Mouse (Mus musculus) neural tube, embryonic 15.5 days (tissue): ENCODE measurements around the gene Ngdn. TPM values are rescaled to one million over a fixed set of nuclear protein-coding genes. Genes with fewer than 3 reads are reported as not detected.

Experiments used
- ATAC-seq: fragments of 200-750 bp; cut with Nextera tagmentation; 2 replicates; pipeline ENCODE4 v1.8.0; 2017; ENCODE audit warnings: mild to moderate bottlenecking, moderate TSS enrichment, moderate library complexity; ENCODE audit not compliant: low FRiP score
- H3K27ac ChIP-seq: fragments of 300-500 bp; sonication (generic); replicated peaks from 2 replicates; pipeline ENCODE4 v1.5.1; 2015; ENCODE audit warnings: mild to moderate bottlenecking, inconsistent platforms
- H3K27me3 ChIP-seq: fragments of 300-500 bp; sonication (generic); replicated peaks from 2 replicates; pipeline ENCODE4 v1.6.1; 2015; ENCODE audit warnings: inconsistent platforms
- H3K36me3 ChIP-seq: fragments of 300-500 bp; sonication (generic); 2 replicates; pipeline ENCODE4 v1.6.1; 2015; ENCODE audit warnings: inconsistent platforms
- H3K4me1 ChIP-seq: fragments of 300-500 bp; sonication (generic); 2 replicates; pipeline ENCODE4 v1.6.1; 2015; ENCODE audit warnings: inconsistent platforms
- H3K4me2 ChIP-seq: fragments of 300-500 bp; sonication (generic); 2 replicates; pipeline ENCODE4 v1.6.1; 2015; ENCODE audit warnings: inconsistent platforms, mild to moderate bottlenecking, moderate library complexity
- H3K4me3 ChIP-seq: fragments of 300-500 bp; sonication (generic); replicated peaks from 2 replicates; pipeline ENCODE4 v1.5.1; 2015; ENCODE audit warnings: mild to moderate bottlenecking, inconsistent platforms
- H3K9ac ChIP-seq: fragments of 300-500 bp; sonication (generic); replicated peaks from 2 replicates; pipeline ENCODE4 v1.6.1; 2015; ENCODE audit warnings: mild to moderate bottlenecking, inconsistent platforms
- H3K9me3 ChIP-seq: fragments of 300-500 bp; sonication (generic); replicated peaks from 2 replicates; pipeline ENCODE4 v1.6.1; 2016; ENCODE audit warnings: inconsistent platforms
- WGBS: fragments of 180-500 bp; shearing (Covaris S2); methylation state at CpG from one replicate; pipeline ENCODE4 v1.1.7; 2015; ENCODE audit warnings: mixed read lengths; 5-methylcytosine and 5-hydroxymethylcytosine counted together
- polyA plus RNA-seq: library from polyadenylated mRNA; unstranded; fragments of >200 nt; fragmentation: Nextera tagmentation; extraction: Ambion mirVana; gene quantifications from 2 replicates; pipeline ENCODE4 v1.2.1, GENCODE M21; 2015

Gene Ngdn
- polyA plus RNA-seq, 1 experiment from 2014 or later: 47.6 TPM

GRCm38 (mm10) chr14:55047971-55048531 lies 32.8 kb downstream of the Ngdn start:
- no peaks in the 10 kb centered on the region for H3K36me3 ChIP-seq
- H3K4me3 ChIP-seq: no peak overlapping the region
- no peak overlapping the region for H3K9ac ChIP-seq
- H3K9me3 ChIP-seq: no peaks in the 10 kb centered on the region
- no peak overlapping the region for H3K27ac ChIP-seq
- no peak for ATAC-seq
- H3K27me3 ChIP-seq: no peaks in the 10 kb centered on the region
- peaks cover 7% of the 10 kb centered on the region for H3K4me1 ChIP-seq
- no peak overlapping the region for H3K4me2 ChIP-seq
- WGBS: 77% methylated on average over 2 of the region's 2 CpGs

- Histone ChIP-seq H3K4me3 (0 out of 2 replicates have a peak overlapping the region, but pooled peaks have one; percentile 9), H3K4me2 (peak overlapping the region; percentile 55), H3K27ac (peak overlapping the region; percentile 95), H3K4me1 (peaks cover 48% of the 10 kb centered on the region), H3K27me3 (no peaks in the 10 kb centered on the region), H3K36me3 (no peaks in the 10 kb centered on the region), H3K9me3 (no peaks in the 10 kb centered on the region), H3K9ac (no peak overlapping the region)
- WGBS: 32% methylated on average over 9 of the region's 9 CpGs
- peak; percentile 48 for ATAC-seq
Measured at GRCm38 (mm10) chr14:55052496-55052895, 37.2 kb downstream of the Ngdn start.

DNA sequence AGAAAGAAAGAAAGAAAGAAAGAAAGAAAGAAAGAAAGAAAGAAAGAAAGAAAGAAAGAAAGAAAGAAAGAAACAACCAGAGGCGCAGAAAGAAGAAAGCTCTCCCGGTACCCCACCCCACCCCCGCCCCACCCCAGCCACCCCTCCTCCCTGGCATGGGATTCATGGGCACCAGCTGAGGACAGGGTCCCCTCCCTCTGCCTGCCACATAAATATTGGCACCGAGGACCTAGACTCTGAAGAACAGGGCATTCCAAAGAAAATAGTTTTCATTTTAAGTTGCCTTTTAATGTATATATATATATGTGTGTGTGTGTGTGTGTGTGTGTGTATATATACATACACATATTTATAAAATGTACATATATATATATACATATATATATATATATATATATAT lies 37.8 kb downstream of the Ngdn start:
- 38% methylated on average over 4 of the region's 4 CpGs for WGBS
- Histone ChIP-seq H3K27me3 (no peaks in the 10 kb centered on the region), H3K9me3 (no peaks in the 10 kb centered on the region), H3K9ac (no peak overlapping the region), H3K4me1 (peaks cover 54% of the 10 kb centered on the region), H3K4me3 (peak overlapping the region; percentile 9; the same call in 1 of the 2 replicates), H3K4me2 (peak overlapping the region; percentile 55), H3K36me3 (no peaks in the 10 kb centered on the region), H3K27ac (peak overlapping the region; percentile 95)
- no peak for ATAC-seq

GRCm38 (mm10) chr14:55053708-55054190 lies 38.5 kb downstream of the Ngdn start:
- H3K4me3 ChIP-seq: peak overlapping the region; percentile 40
- peak overlapping the region; percentile 95 for H3K27ac ChIP-seq
- 46% methylated on average over 17 of the region's 17 CpGs for WGBS
- H3K27me3 ChIP-seq: no peaks in the 10 kb centered on the region
- H3K9ac ChIP-seq: peak overlapping the region; percentile 45
- H3K4me1 ChIP-seq: peaks cover 61% of the 10 kb centered on the region
- peak; percentile 86 for ATAC-seq
- no peaks in the 10 kb centered on the region for H3K36me3 ChIP-seq
- peak overlapping the region; percentile 55 for H3K4me2 ChIP-seq
- no peaks in the 10 kb centered on the region for H3K9me3 ChIP-seq

GRCm38 (mm10) chr14:55054191-55054749 lies 39.0 kb downstream of the Ngdn start:
- no peaks in the 10 kb centered on the region for H3K36me3 ChIP-seq
- peaks cover 66% of the 10 kb centered on the region for H3K4me1 ChIP-seq
- H3K4me3 ChIP-seq: peak overlapping the region; percentile 40
- peak overlapping the region; percentile 95 for H3K27ac ChIP-seq
- H3K9ac ChIP-seq: peak overlapping the region; percentile 45
- peak overlapping the region; percentile 55 for H3K4me2 ChIP-seq
- H3K9me3 ChIP-seq: no peaks in the 10 kb centered on the region
- H3K27me3 ChIP-seq: no peaks in the 10 kb centered on the region
- ATAC-seq: peak; percentile 51
- WGBS: 46% methylated on average over 10 of the region's 10 CpGs

DNA sequence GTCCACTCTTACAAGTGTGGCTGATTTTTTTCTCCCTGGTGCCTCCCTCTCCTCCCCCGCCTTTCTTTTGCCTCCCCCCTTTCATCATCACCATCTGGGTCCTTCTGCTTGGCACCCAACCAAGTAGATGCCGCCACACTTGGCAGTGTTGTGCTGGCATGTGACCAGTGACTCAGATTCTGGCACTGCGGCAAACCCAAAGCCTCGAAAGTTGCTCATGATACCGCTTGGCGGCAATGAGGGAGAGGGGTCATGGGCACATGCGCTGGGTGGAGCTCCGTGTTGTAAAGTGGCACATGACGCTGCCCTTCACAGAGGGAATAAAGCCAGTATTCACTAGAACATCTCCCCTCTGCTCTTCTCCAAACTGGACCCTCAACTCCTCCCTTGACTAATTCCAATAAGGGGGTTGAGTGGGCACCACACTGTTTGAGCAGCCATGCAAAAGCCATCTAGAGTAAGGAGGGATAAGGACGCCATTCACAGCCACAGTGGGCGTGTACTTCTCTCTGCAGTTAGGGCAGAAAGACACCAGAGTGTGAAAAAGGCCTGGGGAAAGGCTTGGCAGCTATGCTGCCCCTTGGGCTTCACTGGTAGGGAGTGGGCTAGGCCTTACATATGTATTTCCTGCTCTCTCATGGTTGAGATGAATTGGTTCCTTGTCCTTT lies 40.0 kb downstream of the Ngdn start:
- Histone ChIP-seq H3K36me3 (no peaks in the 10 kb centered on the region), H3K4me3 (peak overlapping the region; percentile 40), H3K4me1 (peaks cover 74% of the 10 kb centered on the region), H3K27ac (peak overlapping the region; percentile 95), H3K9ac (peak overlapping the region; percentile 45; the same call in 1 of the 2 replicates), H3K9me3 (no peaks in the 10 kb centered on the region), H3K27me3 (no peaks in the 10 kb centered on the region), H3K4me2 (peak overlapping the region; percentile 55)
- WGBS: 49% methylated on average over 11 of the region's 11 CpGs
- peak; percentile 51 for ATAC-seq

DNA sequence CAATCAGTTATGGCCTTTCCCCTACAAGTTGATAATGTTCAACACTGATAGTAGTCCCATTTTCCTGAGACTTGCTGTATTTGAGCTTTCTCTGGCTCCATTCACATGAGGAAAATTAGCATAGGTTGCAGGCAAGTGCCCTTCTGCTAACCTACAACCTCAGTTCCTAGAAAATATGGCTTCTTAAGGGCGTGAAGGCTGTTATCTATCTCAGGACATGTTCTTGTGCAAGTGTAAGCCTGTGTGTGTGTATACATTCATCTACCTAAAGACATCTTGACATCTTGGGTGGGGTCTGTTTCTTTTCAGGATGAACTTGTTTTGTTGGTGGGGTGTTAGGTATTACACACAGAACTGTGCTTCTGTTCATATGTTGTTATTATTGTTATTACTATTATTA lies 43.8 kb downstream of the Ngdn start:
- H3K9me3 ChIP-seq: no peaks in the 10 kb centered on the region
- H3K4me2 ChIP-seq: peak overlapping the region; percentile 55
- H3K36me3 ChIP-seq: peaks cover 16% of the 10 kb centered on the region
- no peak for ATAC-seq
- H3K9ac ChIP-seq: no peak overlapping the region
- H3K4me3 ChIP-seq: no peak overlapping the region
- 0 out of 2 replicates have a peak overlapping the region, but pooled peaks have one; percentile 18 for H3K27ac ChIP-seq
- peaks cover 94% of the 10 kb centered on the region for H3K4me1 ChIP-seq
- 73% methylated on average over 1 of the region's 1 CpGs for WGBS
- no peaks in the 10 kb centered on the region for H3K27me3 ChIP-seq

- H3K27ac ChIP-seq: peak overlapping the region; percentile 18; the same call in 1 of the 2 replicates
- ATAC-seq: no peak
- H3K27me3 ChIP-seq: no peaks in the 10 kb centered on the region
- 73% methylated on average over 5 of the region's 5 CpGs for WGBS
- H3K36me3 ChIP-seq: peaks cover 24% of the 10 kb centered on the region
- no peak overlapping the region for H3K9ac ChIP-seq
- peaks cover 88% of the 10 kb centered on the region for H3K4me1 ChIP-seq
- H3K4me2 ChIP-seq: no peak overlapping the region
- no peak overlapping the region for H3K4me3 ChIP-seq
- no peaks in the 10 kb centered on the region for H3K9me3 ChIP-seq
Measured at GRCm38 (mm10) chr14:55059931-55060330, 44.7 kb downstream of the Ngdn start.

DNA sequence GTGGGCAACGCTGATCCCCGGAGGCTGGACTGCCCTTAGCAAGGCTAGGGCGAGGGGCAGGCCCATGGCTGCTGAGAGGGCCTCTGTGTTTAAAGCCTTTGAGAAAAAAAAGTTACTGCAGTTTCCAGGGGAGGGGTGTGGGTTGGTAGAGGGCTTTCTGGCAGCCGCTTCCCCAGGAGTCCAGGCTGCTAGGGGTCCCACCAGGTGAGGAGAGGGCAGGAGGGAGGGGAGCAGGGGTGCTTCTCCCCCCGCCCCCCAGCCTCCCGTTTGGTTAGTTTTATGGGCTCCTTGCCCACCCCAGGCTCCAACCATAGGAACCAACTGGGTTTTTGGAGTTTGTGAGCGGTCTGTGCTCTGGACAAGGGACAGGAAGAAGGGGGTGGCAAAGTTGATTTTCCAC lies 46.6 kb downstream of the Ngdn start:
- Histone ChIP-seq H3K36me3 (peaks cover 42% of the 10 kb centered on the region), H3K27ac (peak overlapping the region; percentile 54; the same call in 1 of the 2 replicates), H3K4me2 (peak overlapping the region; percentile 35), H3K27me3 (no peaks in the 10 kb centered on the region), H3K4me1 (peaks cover 70% of the 10 kb centered on the region), H3K9me3 (no peaks in the 10 kb centered on the region), H3K9ac (no peak overlapping the region), H3K4me3 (no peak overlapping the region)
- ATAC-seq: no peak
- WGBS: 36% methylated on average over 7 of the region's 7 CpGs

DNA sequence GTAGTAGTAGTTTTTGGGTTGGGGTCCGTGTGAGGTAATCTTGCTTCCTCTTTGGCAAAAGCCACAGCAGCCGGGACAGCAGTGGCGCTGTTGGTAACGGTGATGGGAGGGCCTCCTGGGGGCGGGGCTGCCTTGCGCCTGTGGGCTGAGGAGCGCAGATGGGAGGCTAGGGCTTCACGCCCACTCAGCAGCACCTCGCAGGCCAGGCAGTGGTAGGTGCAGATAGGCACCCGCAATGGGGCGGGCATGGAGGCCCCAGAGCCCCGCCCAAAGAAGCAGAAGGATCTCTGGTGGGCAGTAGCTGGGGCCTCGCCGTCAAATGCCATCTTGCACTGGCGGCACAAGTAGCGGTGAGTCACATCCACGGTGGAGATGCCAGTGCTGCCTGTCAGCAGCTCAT lies 47.4 kb downstream of the Ngdn start:
- H3K9ac ChIP-seq: no peak overlapping the region
- 0 out of 2 replicates have a peak, but pooled peaks have one; percentile 16 for ATAC-seq
- no peaks in the 10 kb centered on the region for H3K9me3 ChIP-seq
- H3K4me2 ChIP-seq: peak overlapping the region; percentile 35
- WGBS: 15% methylated on average over 17 of the region's 17 CpGs
- H3K4me3 ChIP-seq: no peak overlapping the region
- H3K27ac ChIP-seq: peak overlapping the region; percentile 54
- no peaks in the 10 kb centered on the region for H3K27me3 ChIP-seq
- peaks cover 48% of the 10 kb centered on the region for H3K36me3 ChIP-seq
- H3K4me1 ChIP-seq: peaks cover 62% of the 10 kb centered on the region

GRCm38 (mm10) chr14:55063117-55063516 lies 47.9 kb downstream of the Ngdn start:
- H3K4me1 ChIP-seq: peaks cover 57% of the 10 kb centered on the region
- peaks cover 53% of the 10 kb centered on the region for H3K36me3 ChIP-seq
- no peaks in the 10 kb centered on the region for H3K9me3 ChIP-seq
- ATAC-seq: no peak
- peak overlapping the region; percentile 54 for H3K27ac ChIP-seq
- peak overlapping the region; percentile 35; the same call in 1 of the 2 replicates for H3K4me2 ChIP-seq
- 75% methylated on average over 5 of the region's 5 CpGs for WGBS
- H3K27me3 ChIP-seq: no peaks in the 10 kb centered on the region
- H3K9ac ChIP-seq: no peak overlapping the region
- H3K4me3 ChIP-seq: no peak overlapping the region
